Mouse (Mus musculus): ENCODE data around the gene Htra1.

DNA sequence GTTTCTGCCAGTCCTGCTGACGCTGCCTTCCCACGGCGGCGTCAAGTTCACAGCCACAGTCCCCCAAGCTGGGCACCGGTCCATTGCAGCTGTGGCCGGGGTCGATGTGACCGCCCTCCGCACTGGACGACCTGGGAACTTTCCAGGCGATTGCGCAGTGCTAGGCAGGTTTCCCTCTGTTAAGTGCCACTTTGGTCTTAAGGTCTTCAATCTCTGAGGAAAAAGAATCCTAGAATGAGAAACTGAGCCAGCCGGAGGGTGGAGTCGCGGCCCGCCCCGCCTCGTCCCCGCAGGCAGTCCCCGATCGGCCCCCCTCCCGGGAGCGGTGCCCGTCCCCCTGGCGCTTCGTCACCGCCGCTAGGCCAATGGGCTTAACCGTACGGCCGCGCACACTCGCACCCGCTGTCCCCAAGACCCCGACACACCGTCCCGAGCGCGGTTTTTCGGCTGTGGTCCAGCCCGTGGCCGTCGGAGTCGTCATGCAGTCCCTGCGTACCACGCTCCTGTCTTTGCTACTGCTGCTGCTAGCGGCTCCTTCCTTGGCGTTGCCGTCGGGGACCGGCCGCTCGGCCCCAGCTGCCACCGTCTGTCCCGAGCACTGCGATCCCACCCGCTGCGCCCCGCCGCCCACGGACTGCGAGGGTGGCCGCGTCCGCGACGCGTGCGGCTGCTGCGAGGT lies at the start of gene Htra1:
- TF ChIP-seq CTCF (IDR thresholded peaks at IDR 0.05; ENCODE audit: extremely low read depth, insufficient read depth, insufficient read length, insufficient replicate concordance) (no peak), POLR2A (IDR thresholded peaks at IDR 0.05; ENCODE audit: low read depth, low read length) (no peak)
